Mouse (Mus musculus) ZHBTc4 (cell line): ENCODE data around the gene Defb22.

Experiments used
- DNase-seq: peaks from one replicate; pipeline ENCODE4 v3.0.0-alpha.2; 2011; ENCODE audit warnings: low read depth, low spot score

The Defb22 gene

DNA sequence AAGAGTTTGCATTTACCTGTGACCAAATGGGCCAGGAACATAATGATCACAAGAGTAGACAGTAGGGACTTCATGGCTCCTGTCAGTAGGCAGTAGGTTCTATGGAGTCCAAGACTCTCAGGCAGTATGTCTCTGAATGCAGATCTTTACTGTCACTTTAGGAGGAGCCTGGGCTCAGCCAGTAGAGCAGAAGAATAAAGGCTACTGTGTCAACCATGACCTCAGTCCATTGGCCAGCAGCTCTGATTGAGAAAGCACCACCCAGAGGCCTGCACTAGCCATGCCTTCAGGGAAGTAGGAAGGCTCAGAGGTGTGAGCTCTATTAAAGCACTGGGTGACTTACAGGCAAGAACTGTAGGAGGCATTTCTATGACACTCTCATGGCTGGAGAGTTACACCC is at the start of gene Defb22:
Defb22 (minus strand) TSS at position 101 of the 400 bp plus-strand sequence.
- no peak for DNase-seq

DNA sequence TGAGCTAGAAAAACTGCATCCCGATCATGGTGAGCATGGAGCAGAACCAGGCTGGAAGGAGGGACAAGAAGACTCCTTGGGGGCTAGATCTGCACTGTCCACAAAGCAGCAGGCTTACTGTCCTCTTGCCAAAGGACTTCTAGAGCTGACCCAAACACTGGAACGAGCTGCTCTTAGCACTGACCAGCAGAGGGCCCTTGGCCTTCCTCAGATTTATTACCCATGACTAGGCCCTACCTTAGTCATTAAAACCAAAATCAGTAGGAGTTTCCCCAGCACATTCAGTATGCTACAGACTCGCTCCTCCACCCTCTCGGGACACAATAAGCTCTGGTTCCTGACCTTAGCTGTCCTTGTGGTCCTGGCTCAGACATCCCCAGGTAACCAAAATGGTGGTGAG is 28.0 kb upstream of the Defb22 start, which contains the start of gene Defb28:
Defb28 (plus strand) TSS at position 275 of the 400 bp plus-strand sequence.
- no peak for DNase-seq

GRCm38 (mm10) chr2:152516084-152516483 is 26.1 kb upstream of the Defb22 start:
- DNase-seq, result no peak

- DNase-seq, result no peak
These were observed 21.7 kb upstream of the Defb22 start, which contains the start of gene Defb26 for GRCm38 (mm10) chr2:152511592-152511991. Defb26 (minus strand) TSS chr2:152511692.

GRCm38 (mm10) chr2:152503950-152504349 is 14.0 kb upstream of the Defb22 start:
- no peak for DNase-seq

DNA sequence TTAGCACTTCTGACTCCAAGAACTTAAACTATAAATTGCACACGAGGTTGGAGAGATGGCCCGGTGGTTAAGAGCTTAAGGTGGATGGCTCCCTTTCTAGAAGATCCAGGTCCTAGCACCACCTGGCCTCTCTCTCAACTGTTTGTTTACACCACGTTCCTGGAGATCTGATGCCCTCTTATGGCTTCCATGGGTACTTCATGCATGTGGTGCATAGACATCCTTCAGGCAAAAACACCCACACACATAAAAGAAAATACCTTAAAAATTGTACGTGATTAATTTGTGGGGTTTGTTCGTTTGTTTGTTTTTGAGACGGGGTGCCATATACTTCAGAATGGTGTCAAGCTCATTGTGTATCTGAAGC is 10.9 kb upstream of the Defb22 start:
- peak; percentile 56 for DNase-seq

DNA sequence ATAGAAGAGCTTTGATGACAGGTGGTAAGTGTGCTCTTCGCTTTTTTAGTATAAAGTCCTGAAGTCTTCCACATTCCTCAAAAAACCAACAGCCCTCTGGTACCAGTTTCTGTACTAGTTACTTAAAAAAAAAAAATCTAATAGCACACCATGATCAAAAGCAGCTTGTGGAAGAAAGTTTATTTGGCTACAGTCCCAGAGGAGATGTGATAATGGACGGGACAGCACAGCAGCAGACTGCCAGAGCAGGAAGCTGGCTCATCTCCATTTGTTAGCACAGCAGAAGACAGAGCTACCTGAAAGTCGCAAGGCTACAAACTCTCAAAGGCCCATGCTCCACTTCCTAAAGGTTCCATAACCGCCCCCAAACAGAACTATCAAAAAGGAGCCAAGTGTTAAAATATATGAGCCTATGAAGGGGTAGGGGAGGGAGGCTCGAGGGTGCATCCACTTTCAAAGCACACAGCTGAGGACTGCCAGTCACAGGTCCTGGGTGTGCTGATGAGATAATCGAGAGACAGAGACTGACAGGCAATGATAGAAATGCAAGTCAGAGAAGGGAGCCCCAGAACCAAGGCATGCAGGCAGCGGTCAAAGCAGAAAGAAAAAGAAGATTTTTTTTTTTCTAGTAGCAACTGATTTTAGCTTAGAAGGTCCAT is 10.4 kb upstream of the Defb22 start:
- DNase-seq, result no peak

- DNase-seq, result no peak
These were observed 8.1 kb upstream of the Defb22 start for GRCm38 (mm10) chr2:152498020-152498419.

- peak; percentile 29 for DNase-seq
These were observed 3.2 kb upstream of the Defb22 start for GRCm38 (mm10) chr2:152493151-152493550.

DNA sequence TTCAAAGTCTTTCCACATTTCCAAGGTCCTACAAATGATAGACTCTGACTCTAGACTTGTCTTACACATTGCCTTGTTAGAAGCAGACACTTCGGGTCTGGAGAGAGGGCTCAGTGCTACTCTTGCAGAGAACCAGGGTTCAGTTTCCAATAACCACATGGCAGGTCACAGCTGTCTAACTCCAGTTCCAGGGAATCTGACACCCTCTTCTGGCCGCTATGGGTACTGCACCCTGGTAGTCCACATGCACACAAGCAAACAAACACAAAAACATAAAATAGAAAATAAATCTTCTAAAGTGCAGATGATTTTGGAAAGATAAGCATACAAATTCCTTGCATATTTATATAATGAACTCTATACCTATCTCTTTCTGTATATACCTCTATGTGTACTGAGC is 2.9 kb downstream of the Defb22 start:
- peak; percentile 73 for DNase-seq

- no peak for DNase-seq
These were observed 8.2 kb downstream of the Defb22 start for GRCm38 (mm10) chr2:152481726-152482125.

DNA sequence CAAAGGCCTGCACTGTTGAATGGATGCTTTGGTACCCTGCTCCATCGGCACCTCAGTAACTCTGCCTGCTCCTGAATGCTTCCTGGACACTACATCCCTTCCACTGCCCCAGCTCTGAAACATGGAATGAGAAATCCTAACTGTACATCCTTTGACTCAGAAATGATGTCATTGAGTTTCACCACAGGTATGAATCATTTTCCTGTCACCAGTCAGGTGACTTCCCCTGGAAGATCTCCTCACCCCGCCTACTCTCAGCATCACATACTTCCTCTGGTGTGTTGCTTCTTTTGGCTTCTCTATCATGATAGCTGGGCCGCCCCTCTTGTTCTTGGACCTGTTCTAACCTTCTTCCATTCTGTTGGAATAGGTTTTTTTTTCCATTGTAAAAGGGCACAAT is 9.1 kb downstream of the Defb22 start:
- DNase-seq, result no peak

DNA sequence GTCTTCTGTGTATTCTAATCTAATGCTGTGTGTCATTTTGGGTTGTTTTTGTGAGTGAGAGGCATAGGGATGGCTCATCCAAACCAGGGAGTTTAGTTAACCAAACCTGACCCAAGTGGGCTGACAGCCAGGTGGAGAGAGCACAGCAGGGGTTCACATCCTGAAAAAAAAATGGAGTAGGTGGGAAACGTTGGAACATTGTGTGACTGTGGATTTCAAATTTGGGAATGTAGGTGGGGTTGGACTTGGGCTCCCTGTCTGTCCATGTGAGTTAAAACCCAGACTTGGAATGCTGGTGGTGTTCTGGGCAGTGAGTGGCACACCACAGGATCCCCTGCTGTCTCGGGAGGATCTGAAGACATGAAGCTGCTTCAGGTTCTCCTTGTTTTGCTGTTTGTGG is 13.2 kb downstream of the Defb22 start, which contains the start of gene Defb20:
Defb20 (plus strand) TSS at position 301 of the 400 bp plus-strand sequence.
- no peak for DNase-seq

- no peak for DNase-seq
These were observed 17.5 kb downstream of the Defb22 start for GRCm38 (mm10) chr2:152472434-152472833.

GRCm38 (mm10) chr2:152470973-152471372 is 19.0 kb downstream of the Defb22 start:
- peak; percentile 65 for DNase-seq

DNA sequence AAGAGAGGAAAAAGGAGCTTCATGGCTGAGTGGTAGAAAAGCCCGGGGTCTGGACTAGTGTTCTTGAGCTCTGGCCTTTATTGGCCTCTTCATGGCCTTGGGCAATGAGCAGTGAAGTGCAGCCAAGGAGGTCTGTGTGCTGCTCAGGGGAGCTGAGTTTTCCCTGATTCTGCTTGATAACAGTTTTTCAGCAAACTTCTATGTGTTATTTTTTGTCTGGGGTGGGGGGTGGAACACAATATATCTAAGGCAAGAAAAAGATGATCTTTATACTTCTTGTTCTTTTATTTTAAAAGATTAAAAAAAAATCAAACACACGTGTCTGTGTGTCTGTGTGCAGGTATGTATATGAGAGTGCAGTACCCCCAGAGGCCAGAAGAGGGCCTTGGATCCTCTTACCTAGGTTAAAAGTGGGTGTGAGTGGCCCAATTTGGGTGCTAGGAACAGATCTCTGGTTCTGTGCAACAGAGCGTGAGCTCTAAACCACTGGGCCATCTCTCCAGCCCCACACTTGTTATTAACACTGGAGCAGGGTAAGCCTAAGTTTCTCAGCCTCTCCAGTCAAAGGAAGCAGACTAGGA is 25.3 kb downstream of the Defb22 start, which contains the start of gene Defb23:
Defb23 (minus strand) TSS at position 51 of the 581 bp plus-strand sequence.
- peak; percentile 59 for DNase-seq

DNA sequence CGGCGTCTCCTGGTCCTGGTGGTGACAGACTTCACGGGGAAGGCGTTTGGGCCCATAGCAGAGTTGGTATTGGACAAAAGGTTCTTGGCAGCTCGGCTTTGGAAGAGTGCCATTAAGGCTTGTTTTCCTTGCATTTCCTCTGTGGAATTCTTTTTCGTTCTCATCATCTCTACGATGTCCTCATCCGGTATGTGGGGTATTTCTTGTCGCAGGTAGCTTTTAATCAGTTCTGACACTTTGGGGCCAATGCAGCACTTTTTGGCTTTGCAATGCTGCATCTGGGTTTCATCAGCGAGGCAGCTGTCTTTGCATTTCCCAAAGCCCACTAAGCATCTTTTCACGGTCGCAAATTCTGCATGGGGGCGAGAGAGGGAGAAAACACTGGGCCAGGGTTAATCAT is 30.7 kb downstream of the Defb22 start:
- DNase-seq, result no peak

- DNase-seq, result no peak
These were observed 37.7 kb downstream of the Defb22 start for GRCm38 (mm10) chr2:152452101-152452781.

- DNase-seq, result peak; percentile 65
These were observed 39.7 kb downstream of the Defb22 start for GRCm38 (mm10) chr2:152450241-152450640.

GRCm38 (mm10) chr2:152447461-152447860 is 42.5 kb downstream of the Defb22 start:
- no peak for DNase-seq

DNA sequence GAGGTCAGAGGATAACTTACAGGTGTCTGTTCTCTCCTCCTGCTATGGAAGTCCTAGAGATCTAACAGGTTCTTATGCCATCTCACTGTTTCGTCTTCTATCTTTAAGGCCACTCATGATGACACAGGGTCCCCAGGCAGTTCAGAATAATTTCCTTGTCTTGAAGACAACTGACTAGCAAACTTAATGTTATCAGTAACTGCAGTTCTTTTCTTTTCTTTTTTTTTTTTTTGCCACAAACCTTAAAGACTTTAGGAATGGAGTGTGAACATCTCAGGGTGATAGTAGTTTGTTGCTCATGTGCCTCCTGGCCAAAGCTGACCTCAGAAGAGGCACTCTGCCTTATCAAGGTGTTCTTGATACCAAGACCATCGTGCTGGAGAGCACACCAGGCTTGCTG is 43.3 kb downstream of the Defb22 start:
- no peak for DNase-seq

DNA sequence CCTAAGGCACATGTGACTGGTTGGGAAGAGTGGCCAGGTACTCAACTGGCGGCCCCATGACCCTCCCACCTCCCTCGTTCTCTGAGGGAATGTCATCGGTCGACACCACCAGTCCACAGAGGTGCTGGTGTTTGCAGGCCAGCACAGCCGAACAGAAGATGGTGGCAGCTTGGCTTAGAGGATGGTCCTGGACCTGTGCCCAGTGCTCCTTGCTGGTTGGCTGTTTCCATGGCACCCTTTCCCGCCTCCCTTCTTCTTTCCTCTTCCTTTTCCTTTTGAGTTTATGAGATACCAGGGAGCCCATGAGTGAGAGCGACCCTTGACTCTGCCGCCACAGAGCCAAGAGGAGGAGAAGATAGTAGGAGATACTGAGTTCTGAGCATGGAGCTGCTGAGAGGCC is 46.7 kb downstream of the Defb22 start:
- no peak for DNase-seq

- no peak for DNase-seq
These were observed 47.6 kb downstream of the Defb22 start for GRCm38 (mm10) chr2:152442322-152442721.
